Mouse (Mus musculus) intestine, postnatal 0 days (tissue): ENCODE results near the gene Hmgn1. TPM values are rescaled to one million over a fixed set of nuclear protein-coding genes. Genes with fewer than 3 reads are reported as not detected.

Source experiments
- ATAC-seq: fragments of 200-750 bp; cut with Nextera tagmentation; 2 replicates; pipeline ENCODE4 v1.8.0; 2017; ENCODE audit warnings: mild to moderate bottlenecking, moderate TSS enrichment, moderate library complexity
- H3K27ac ChIP-seq: fragments of 300-500 bp; sonication (generic); 2 replicates; pipeline ENCODE4 v1.5.1; 2014; ENCODE audit warnings: mild to moderate bottlenecking, low read depth, low read length, moderate library complexity
- H3K27me3 ChIP-seq: fragments of 300-500 bp; sonication (generic); replicated peaks from 2 replicates; pipeline ENCODE4 v1.6.1; 2014; ENCODE audit warnings: low read length, mixed read lengths; ENCODE audit not compliant: control insufficient read depth, insufficient read depth
- H3K36me3 ChIP-seq: fragments of 300-500 bp; sonication (generic); 2 replicates; pipeline ENCODE4 v1.6.1; 2014; ENCODE audit warnings: mild to moderate bottlenecking, moderate library complexity; ENCODE audit not compliant: control insufficient read depth, insufficient read depth
- H3K4me1 ChIP-seq: fragments of 300-500 bp; sonication (generic); replicated peaks from 2 replicates; pipeline ENCODE4 v1.6.1; 2014; ENCODE audit warnings: antibody characterized with exemption, low read length, mixed read lengths; ENCODE audit not compliant: control insufficient read depth, insufficient read depth
- H3K4me2 ChIP-seq: fragments of 300-500 bp; sonication (generic); replicated peaks from 2 replicates; pipeline ENCODE4 v1.6.1; 2014; ENCODE audit warnings: low read depth, mild to moderate bottlenecking, moderate library complexity
- H3K4me3 ChIP-seq: fragments of 300-500 bp; sonication (generic); 2 replicates; pipeline ENCODE4 v1.5.1; 2014; ENCODE audit warnings: low read depth, low read length
- H3K9ac ChIP-seq: fragments of 300-500 bp; sonication (generic); 2 replicates; pipeline ENCODE4 v1.6.1; 2014; ENCODE audit warnings: mild to moderate bottlenecking, low read depth, low read length
- H3K9me3 ChIP-seq: fragments of 300-500 bp; sonication (generic); 2 replicates; pipeline ENCODE4 v1.6.1; 2016; ENCODE audit warnings: mixed run types; ENCODE audit not compliant: control insufficient read depth
- CTCF ChIP-seq: sonication (generic); IDR thresholded peaks from 2 replicates; pipeline ENCODE4 v1.5.1; 2016; ENCODE audit warnings: low read depth, mild to moderate bottlenecking, control low read depth, antibody characterized with exemption, moderate library complexity
- WGBS: fragments of 180-500 bp; shearing (Covaris S2); extraction: QIAGEN DNeasy Blood & Tissue Kit; methylation state at CpG from one replicate; pipeline ENCODE4 v1.1.7; 2014; 5-methylcytosine and 5-hydroxymethylcytosine counted together
- polyA plus RNA-seq: library from polyadenylated mRNA; unstranded; fragments of >200 nt; fragmentation: Nextera tagmentation; extraction: Ambion mirVana; gene quantifications from 2 replicates; pipeline ENCODE4 v1.2.1, GENCODE M21; 2015

Hmgn1 gene
- polyA plus RNA-seq, 1 experiment from 2014 or later = 202 TPM

DNA sequence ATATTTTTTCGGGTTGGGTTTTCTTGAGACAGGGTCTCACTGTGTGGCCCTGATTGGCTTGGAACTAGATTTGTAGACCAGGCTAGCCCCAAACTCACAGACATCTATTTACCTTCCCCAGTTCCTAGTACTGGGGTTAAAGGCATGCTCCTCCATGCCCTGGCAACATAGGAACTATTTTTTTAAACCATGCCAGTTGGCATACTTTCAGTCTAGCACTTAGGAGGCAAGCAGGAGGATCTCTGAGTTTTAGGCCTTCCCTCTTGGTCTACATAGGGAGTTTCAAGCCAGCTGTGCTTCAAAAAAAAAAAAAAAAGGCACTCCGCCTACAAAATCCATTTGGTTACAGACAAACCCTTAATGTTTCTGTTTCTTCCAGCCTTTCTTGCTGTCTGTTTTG, 26.9 kb upstream of the Hmgn1 start:
- no peak overlapping the region for H3K9ac ChIP-seq
- no peak overlapping the region for H3K4me2 ChIP-seq
- no peaks in the 10 kb centered on the region for H3K27me3 ChIP-seq
- H3K27ac ChIP-seq = no peak overlapping the region
- no peak for TF ChIP-seq CTCF
- peaks cover 10% of the 10 kb centered on the region; the same call in 1 of the 2 replicates for H3K36me3 ChIP-seq
- 94% methylated on average over 2 of the region's 2 CpGs for WGBS
- H3K9me3 ChIP-seq = no peaks in the 10 kb centered on the region
- H3K4me1 ChIP-seq = no peaks in the 10 kb centered on the region
- no peak overlapping the region for H3K4me3 ChIP-seq
- ATAC-seq = no peak

DNA sequence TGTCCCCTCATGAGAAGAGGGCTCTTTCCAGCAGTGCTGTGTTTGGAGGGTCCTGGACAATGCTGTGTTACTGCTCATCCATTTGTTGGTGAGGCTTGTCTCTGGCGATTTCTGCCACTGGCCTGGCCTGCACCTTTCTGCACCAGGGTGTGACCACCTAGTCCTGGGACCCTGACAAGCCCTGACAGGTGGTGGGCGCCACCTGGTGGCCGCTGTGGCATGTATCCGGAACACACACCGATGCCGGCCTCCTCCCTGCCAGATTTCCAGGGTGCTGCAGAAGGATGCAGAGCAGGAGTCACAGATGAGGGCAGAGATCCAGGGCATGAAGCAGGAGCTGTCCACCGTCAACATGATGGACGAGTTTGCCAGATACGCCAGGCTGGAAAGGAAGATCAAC, 24.0 kb upstream of the Hmgn1 start:
- no peak overlapping the region for H3K4me3 ChIP-seq
- 15% methylated on average over 9 of the region's 9 CpGs for WGBS
- no peaks in the 10 kb centered on the region for H3K4me1 ChIP-seq
- H3K9me3 ChIP-seq = no peaks in the 10 kb centered on the region
- peak; percentile 41; the same call in 1 of the 2 replicates for ATAC-seq
- 0 out of 2 replicates have a peak overlapping the region, but pooled peaks have one; percentile 17 for H3K4me2 ChIP-seq
- no peak overlapping the region for H3K9ac ChIP-seq
- no peaks in the 10 kb centered on the region for H3K27me3 ChIP-seq
- peaks cover 14% of the 10 kb centered on the region; the same call in 1 of the 2 replicates for H3K36me3 ChIP-seq
- 0 out of 2 replicates have a peak overlapping the region, but pooled peaks have one; percentile 28 for H3K27ac ChIP-seq
- peak; percentile 97 for TF ChIP-seq CTCF

GRCm38 (mm10) chr16:96150995-96151394, 23.5 kb upstream of the Hmgn1 start:
- Histone ChIP-seq H3K9ac (no peak overlapping the region), H3K36me3 (peaks cover 14% of the 10 kb centered on the region; the same call in 1 of the 2 replicates), H3K27me3 (no peaks in the 10 kb centered on the region), H3K4me1 (no peaks in the 10 kb centered on the region), H3K4me2 (0 out of 2 replicates have a peak overlapping the region, but pooled peaks have one; percentile 17), H3K9me3 (no peaks in the 10 kb centered on the region), H3K27ac (0 out of 2 replicates have a peak overlapping the region, but pooled peaks have one; percentile 28), H3K4me3 (no peak overlapping the region)
- TF ChIP-seq CTCF = no peak
- 28% methylated on average over 4 of the region's 4 CpGs for WGBS
- ATAC-seq = no peak

- 66% methylated on average over 9 of the region's 9 CpGs for WGBS
- H3K4me2 ChIP-seq = no peak overlapping the region
- H3K4me1 ChIP-seq = no peaks in the 10 kb centered on the region; the same call in 1 of the 2 replicates
- no peaks in the 10 kb centered on the region for H3K27me3 ChIP-seq
- H3K9me3 ChIP-seq = no peaks in the 10 kb centered on the region
- ATAC-seq = no peak
- H3K36me3 ChIP-seq = peaks cover 14% of the 10 kb centered on the region; the same call in 1 of the 2 replicates
- H3K4me3 ChIP-seq = no peak overlapping the region
- no peak for TF ChIP-seq CTCF
- no peak overlapping the region for H3K9ac ChIP-seq
- H3K27ac ChIP-seq = peak overlapping the region; percentile 54; the same call in 1 of the 2 replicates
Observed at GRCm38 (mm10) chr16:96149311-96149710, 21.8 kb upstream of the Hmgn1 start.

DNA sequence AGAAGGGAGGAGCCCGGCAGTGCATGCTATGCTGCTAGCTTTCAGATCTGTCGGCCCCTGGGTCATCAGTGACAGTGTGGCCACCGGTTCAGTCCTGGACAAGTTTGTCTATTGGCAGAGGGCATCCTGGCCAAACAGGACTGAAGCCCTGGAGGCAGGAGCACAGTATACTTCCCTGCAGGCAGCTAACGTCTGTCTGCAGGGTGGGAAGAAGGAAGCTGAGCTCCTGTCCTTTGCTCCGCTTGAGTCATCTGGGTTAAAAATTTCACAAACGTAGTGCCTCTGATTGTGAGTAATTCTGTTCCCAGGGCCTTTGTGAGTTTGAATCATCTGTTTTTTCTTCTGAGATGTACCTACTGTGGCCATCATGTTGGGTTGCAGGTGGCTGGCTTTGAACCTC, 21.3 kb upstream of the Hmgn1 start:
- Histone ChIP-seq H3K9ac (no peak overlapping the region), H3K27ac (peak overlapping the region; percentile 54; the same call in 1 of the 2 replicates), H3K4me1 (no peaks in the 10 kb centered on the region; the same call in 1 of the 2 replicates), H3K9me3 (no peaks in the 10 kb centered on the region), H3K4me3 (no peak overlapping the region), H3K36me3 (peaks cover 14% of the 10 kb centered on the region; the same call in 1 of the 2 replicates), H3K27me3 (no peaks in the 10 kb centered on the region), H3K4me2 (no peak overlapping the region)
- ATAC-seq = no peak
- 47% methylated on average over 6 of the region's 6 CpGs for WGBS
- TF ChIP-seq CTCF = no peak

- H3K27ac ChIP-seq = 0 out of 2 replicates have a peak overlapping the region, but pooled peaks have one; percentile 50
- WGBS = 0% methylated on average over 5 of the region's 5 CpGs
- no peak; the same call in 1 of the 2 replicates for ATAC-seq
- H3K27me3 ChIP-seq = no peaks in the 10 kb centered on the region
- no peaks in the 10 kb centered on the region for H3K9me3 ChIP-seq
- no peaks in the 10 kb centered on the region; the same call in 1 of the 2 replicates for H3K4me1 ChIP-seq
- 0 out of 2 replicates have a peak, but pooled peaks cover 4% of the 10 kb centered on the region for H3K36me3 ChIP-seq
- peak overlapping the region; percentile 81 for H3K4me3 ChIP-seq
- peak overlapping the region; percentile 53; the same call in 1 of the 2 replicates for H3K9ac ChIP-seq
- peak; percentile 26; the same call in 1 of the 2 replicates for TF ChIP-seq CTCF
- peak overlapping the region; percentile 99 for H3K4me2 ChIP-seq
Observed at GRCm38 (mm10) chr16:96145814-96146213, 18.3 kb upstream of the Hmgn1 start.
